Mouse (Mus musculus) forebrain, embryonic 12.5 days (tissue): ENCODE measurements at regions not wholly inside any gene's neighbourhood (a gene's known extent, or its start where the extent isn't known, plus 50 kb on each side); places are given as distances from the start of the nearest gene placed in this dataset.

Source experiments
- ATAC-seq: fragments of 200-750 bp; cut with Nextera tagmentation; 2 replicates; pipeline ENCODE4 v1.8.0; 2017; ENCODE audit warnings: moderate TSS enrichment; ENCODE audit not compliant: low FRiP score
- H3K27ac ChIP-seq: fragments of 300-500 bp; sonication (generic); 2 replicates; pipeline ENCODE4 v1.5.1; 2016; ENCODE audit warnings: mild to moderate bottlenecking
- H3K27me3 ChIP-seq: fragments of 300-500 bp; sonication (generic); 2 replicates; pipeline ENCODE4 v1.6.1; 2016; ENCODE audit warnings: mild to moderate bottlenecking
- H3K36me3 ChIP-seq: fragments of 300-500 bp; sonication (generic); replicated peaks from 2 replicates; pipeline ENCODE4 v1.6.1; 2016; ENCODE audit warnings: mild to moderate bottlenecking
- H3K4me1 ChIP-seq: fragments of 300-500 bp; sonication (generic); 2 replicates; pipeline ENCODE4 v1.6.1; 2016
- H3K4me2 ChIP-seq: fragments of 300-500 bp; sonication (generic); 2 replicates; pipeline ENCODE4 v1.6.1; 2016; ENCODE audit warnings: mild to moderate bottlenecking, moderate library complexity
- H3K4me3 ChIP-seq: fragments of 300-500 bp; sonication (generic); replicated peaks from 2 replicates; pipeline ENCODE4 v1.5.1; 2016; ENCODE audit warnings: mild to moderate bottlenecking
- H3K9ac ChIP-seq: fragments of 300-500 bp; sonication (generic); 2 replicates; pipeline ENCODE4 v1.6.1; 2016; ENCODE audit warnings: mild to moderate bottlenecking
- H3K9me3 ChIP-seq: fragments of 300-500 bp; sonication (generic); 2 replicates; pipeline ENCODE4 v1.6.1; 2016
- WGBS: fragments of 180-500 bp; shearing (Covaris S2); methylation state at CpG from one replicate; pipeline ENCODE4 v1.1.7; 2016; 5-methylcytosine and 5-hydroxymethylcytosine counted together

DNA sequence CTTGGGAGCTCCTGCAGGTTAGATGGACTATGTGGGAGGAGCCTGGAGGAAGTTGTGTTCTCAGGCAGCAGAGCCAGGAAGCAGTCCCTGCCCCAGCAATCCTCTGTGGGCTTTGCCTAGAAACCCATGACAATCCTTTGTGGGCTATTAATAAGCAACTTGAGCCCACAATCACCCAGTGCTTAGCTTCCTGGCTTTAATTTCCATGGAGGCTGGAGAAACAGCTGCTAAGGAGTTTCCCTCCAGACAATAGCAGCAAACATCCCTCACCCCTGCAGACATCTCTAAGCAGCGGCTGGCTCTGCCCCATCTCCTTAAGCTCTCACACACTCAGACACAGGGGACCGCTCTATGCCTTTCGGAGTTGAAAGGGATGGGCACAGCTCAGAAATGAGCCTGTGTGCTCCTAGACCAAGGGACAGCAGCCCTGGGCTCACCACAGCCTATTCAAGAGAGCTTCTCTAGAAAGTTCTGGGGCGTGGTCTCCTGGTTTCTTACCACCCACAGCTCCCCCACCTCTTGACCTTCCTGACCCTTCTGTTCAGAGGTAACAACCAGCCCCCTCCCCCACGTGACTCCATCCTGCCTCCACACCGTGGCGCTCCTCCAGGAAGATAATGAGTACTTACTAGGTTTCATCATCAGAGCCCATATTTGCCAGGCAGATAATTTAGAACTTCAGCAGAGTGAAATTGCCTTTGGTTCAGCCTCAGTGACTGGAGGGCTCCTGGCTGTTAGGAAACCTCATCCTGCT, 112.6 kb upstream of the Tle3 start:
- Histone ChIP-seq H3K27me3 (peaks cover 8% of the 10 kb centered on the region; the same call in 1 of the 2 replicates), H3K27ac (0 out of 2 replicates have a peak overlapping the region, but pooled peaks have one; percentile 3), H3K4me3 (no peak overlapping the region), H3K9ac (no peak overlapping the region), H3K4me2 (no peak overlapping the region), H3K36me3 (no peaks in the 10 kb centered on the region), H3K9me3 (no peaks in the 10 kb centered on the region), H3K4me1 (peaks cover 43% of the 10 kb centered on the region)
- ATAC-seq, result 0 out of 2 replicates have a peak, but pooled peaks have one; percentile 39
- WGBS, result 8% methylated on average over 7 of the region's 7 CpGs

DNA sequence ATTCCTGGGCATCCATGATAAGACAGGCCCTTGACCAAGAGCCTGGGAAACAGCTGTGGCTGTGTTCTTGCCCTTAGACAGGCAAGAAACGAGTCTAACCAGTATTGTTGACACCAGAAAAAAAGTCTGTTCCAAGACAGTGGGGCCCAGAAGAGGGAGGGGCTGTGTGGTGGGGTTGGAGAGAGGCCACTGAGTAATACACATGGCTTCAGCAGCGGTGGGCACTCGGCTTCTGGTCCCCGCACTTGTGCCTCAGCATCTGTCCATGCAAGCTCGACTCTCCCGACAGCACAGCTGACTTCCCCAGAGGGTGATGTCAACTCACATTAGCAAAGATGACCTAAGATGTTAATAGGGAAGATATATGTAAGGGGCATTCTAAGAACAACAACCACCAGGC, 110.9 kb upstream of the Tle3 start:
- Histone ChIP-seq H3K9me3 (0 out of 2 replicates have a peak, but pooled peaks cover 6% of the 10 kb centered on the region), H3K36me3 (no peaks in the 10 kb centered on the region), H3K27me3 (peaks cover 8% of the 10 kb centered on the region; the same call in 1 of the 2 replicates), H3K9ac (no peak overlapping the region), H3K4me3 (no peak overlapping the region), H3K27ac (no peak overlapping the region), H3K4me2 (no peak overlapping the region), H3K4me1 (peaks cover 43% of the 10 kb centered on the region)
- ATAC-seq, result no peak
- WGBS, result 64% methylated on average over 6 of the region's 6 CpGs

- Histone ChIP-seq H3K9ac (no peak overlapping the region), H3K4me2 (no peak overlapping the region), H3K36me3 (no peaks in the 10 kb centered on the region), H3K27ac (no peak overlapping the region), H3K27me3 (peaks cover 8% of the 10 kb centered on the region; the same call in 1 of the 2 replicates), H3K4me1 (peaks cover 43% of the 10 kb centered on the region), H3K9me3 (0 out of 2 replicates have a peak, but pooled peaks cover 6% of the 10 kb centered on the region), H3K4me3 (no peak overlapping the region)
- 63% methylated on average over 12 of the region's 12 CpGs for WGBS
- no peak for ATAC-seq
These were observed 110.3 kb upstream of the Tle3 start for GRCm38 (mm10) chr9:61261739-61262333.

DNA sequence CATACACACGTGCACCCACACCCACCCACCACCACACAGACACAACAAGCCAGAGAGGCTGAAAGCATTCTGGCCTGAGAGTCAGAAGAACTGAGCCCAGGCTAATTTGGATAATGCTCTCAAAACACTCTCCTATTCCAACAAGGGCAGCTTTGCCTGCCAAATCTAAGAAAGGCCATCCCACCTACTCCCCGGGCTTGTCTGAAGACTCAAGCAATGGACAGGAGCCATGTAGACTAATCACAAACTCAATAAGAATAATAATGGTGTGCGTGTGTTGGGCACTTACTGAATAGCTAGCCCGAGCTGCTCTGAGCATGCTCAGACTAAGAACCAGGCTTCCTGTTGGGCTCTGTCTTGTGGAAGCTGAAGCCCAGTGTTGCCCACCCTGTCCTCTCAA, 108.8 kb upstream of the Tle3 start:
- 79% methylated on average over 4 of the region's 4 CpGs for WGBS
- ATAC-seq, result no peak
- Histone ChIP-seq H3K27me3 (peaks cover 12% of the 10 kb centered on the region), H3K36me3 (no peaks in the 10 kb centered on the region), H3K4me1 (peaks cover 37% of the 10 kb centered on the region), H3K27ac (no peak overlapping the region), H3K9me3 (0 out of 2 replicates have a peak, but pooled peaks cover 6% of the 10 kb centered on the region), H3K4me2 (no peak overlapping the region), H3K4me3 (no peak overlapping the region), H3K9ac (no peak overlapping the region)

DNA sequence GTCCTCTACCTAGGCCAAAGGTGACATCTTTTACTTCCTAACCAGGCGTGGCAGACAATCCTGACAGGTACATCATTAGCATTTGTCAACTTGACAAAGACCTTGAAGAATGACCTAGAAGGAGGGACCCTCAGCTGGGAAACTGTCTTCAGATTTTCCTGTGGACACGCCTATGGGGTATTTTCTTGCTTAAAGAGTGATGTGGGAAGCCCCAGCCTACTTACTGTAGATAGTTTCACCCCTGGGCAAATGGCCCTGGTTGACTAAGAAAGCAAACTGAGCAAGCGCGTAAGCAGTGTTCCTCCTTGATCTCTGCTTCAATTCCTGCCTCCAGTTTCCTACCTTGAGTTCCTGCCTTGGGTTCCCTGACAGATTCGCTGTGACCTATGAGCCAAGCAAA, 106.7 kb upstream of the Tle3 start:
- 83% methylated on average over 5 of the region's 5 CpGs for WGBS
- Histone ChIP-seq H3K9me3 (0 out of 2 replicates have a peak, but pooled peaks cover 6% of the 10 kb centered on the region), H3K4me2 (no peak overlapping the region), H3K9ac (no peak overlapping the region), H3K4me3 (no peak overlapping the region), H3K27ac (no peak overlapping the region), H3K27me3 (peaks cover 7% of the 10 kb centered on the region; the same call in 1 of the 2 replicates), H3K36me3 (no peaks in the 10 kb centered on the region), H3K4me1 (peaks cover 21% of the 10 kb centered on the region)
- no peak for ATAC-seq

GRCm38 (mm10) chr9:61266992-61267391, 105.2 kb upstream of the Tle3 start:
- ATAC-seq, result no peak
- Histone ChIP-seq H3K36me3 (no peaks in the 10 kb centered on the region), H3K4me2 (no peak overlapping the region), H3K4me3 (no peak overlapping the region), H3K9ac (no peak overlapping the region), H3K27me3 (peaks cover 20% of the 10 kb centered on the region; the same call in 1 of the 2 replicates), H3K9me3 (0 out of 2 replicates have a peak, but pooled peaks cover 6% of the 10 kb centered on the region), H3K4me1 (peaks cover 7% of the 10 kb centered on the region), H3K27ac (no peak overlapping the region)
- WGBS, result 80% methylated on average over 6 of the region's 6 CpGs

- Histone ChIP-seq H3K4me1 (peaks cover 2% of the 10 kb centered on the region; the same call in 1 of the 2 replicates), H3K9ac (no peak overlapping the region), H3K36me3 (no peaks in the 10 kb centered on the region), H3K27me3 (peaks cover 21% of the 10 kb centered on the region; the same call in 1 of the 2 replicates), H3K9me3 (0 out of 2 replicates have a peak, but pooled peaks cover 6% of the 10 kb centered on the region), H3K27ac (no peak overlapping the region), H3K4me3 (no peak overlapping the region), H3K4me2 (no peak overlapping the region)
- ATAC-seq, result no peak
- WGBS, result 69% methylated on average over 4 of the region's 4 CpGs
These were observed 104.6 kb upstream of the Tle3 start for GRCm38 (mm10) chr9:61267541-61267940.

DNA sequence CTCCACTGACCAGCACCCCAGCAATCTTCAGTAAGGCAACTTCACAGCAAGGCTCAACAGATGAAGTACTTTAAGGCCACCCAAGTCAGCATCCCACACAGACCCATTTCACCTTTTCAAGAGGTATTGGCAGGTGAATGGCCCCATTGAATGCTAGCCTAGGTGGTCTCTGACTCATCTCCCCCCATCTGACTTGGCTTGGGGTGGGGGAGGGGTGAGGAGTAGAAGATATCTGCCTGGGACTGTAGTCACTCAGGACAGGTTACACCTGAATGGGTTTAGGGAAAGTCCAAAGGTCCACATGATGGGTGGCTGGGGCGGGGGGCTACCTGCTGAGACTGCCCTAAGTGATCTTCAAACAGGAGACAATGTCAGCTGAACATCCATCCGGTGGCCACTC, 104.0 kb upstream of the Tle3 start:
- Histone ChIP-seq H3K9me3 (0 out of 2 replicates have a peak, but pooled peaks cover 6% of the 10 kb centered on the region), H3K27me3 (peaks cover 22% of the 10 kb centered on the region; the same call in 1 of the 2 replicates), H3K36me3 (no peaks in the 10 kb centered on the region), H3K9ac (no peak overlapping the region), H3K4me2 (no peak overlapping the region), H3K4me3 (no peak overlapping the region), H3K27ac (no peak overlapping the region), H3K4me1 (no peaks in the 10 kb centered on the region; the same call in 1 of the 2 replicates)
- 91% methylated on average over 2 of the region's 2 CpGs for WGBS
- no peak for ATAC-seq

- Histone ChIP-seq H3K27ac (no peak overlapping the region), H3K27me3 (peaks cover 27% of the 10 kb centered on the region), H3K9ac (no peak overlapping the region), H3K4me1 (no peaks in the 10 kb centered on the region; the same call in 1 of the 2 replicates), H3K36me3 (no peaks in the 10 kb centered on the region), H3K4me3 (no peak overlapping the region), H3K4me2 (no peak overlapping the region), H3K9me3 (0 out of 2 replicates have a peak, but pooled peaks cover 6% of the 10 kb centered on the region)
- ATAC-seq, result no peak
- WGBS, result 85% methylated on average over 2 of the region's 2 CpGs
These were observed 103.5 kb upstream of the Tle3 start for GRCm38 (mm10) chr9:61268681-61269080.

- no peak for ATAC-seq
- WGBS, result 89% methylated on average over 5 of the region's 5 CpGs
- Histone ChIP-seq H3K36me3 (no peaks in the 10 kb centered on the region), H3K27me3 (peaks cover 31% of the 10 kb centered on the region), H3K4me2 (no peak overlapping the region), H3K9me3 (0 out of 2 replicates have a peak, but pooled peaks cover 6% of the 10 kb centered on the region), H3K4me3 (no peak overlapping the region), H3K4me1 (no peaks in the 10 kb centered on the region; the same call in 1 of the 2 replicates), H3K9ac (no peak overlapping the region), H3K27ac (no peak overlapping the region)
These were observed 102.9 kb upstream of the Tle3 start for GRCm38 (mm10) chr9:61269151-61269870.

GRCm38 (mm10) chr9:61271243-61271642, 100.9 kb upstream of the Tle3 start:
- peaks cover 39% of the 10 kb centered on the region for H3K27me3 ChIP-seq
- H3K27ac ChIP-seq, result no peak overlapping the region
- ATAC-seq, result no peak
- WGBS, result 89% methylated on average over 1 of the region's 1 CpGs
- no peaks in the 10 kb centered on the region for H3K9me3 ChIP-seq
- H3K4me3 ChIP-seq, result no peak overlapping the region
- H3K36me3 ChIP-seq, result no peaks in the 10 kb centered on the region
- H3K9ac ChIP-seq, result no peak overlapping the region
- H3K4me1 ChIP-seq, result no peaks in the 10 kb centered on the region; the same call in 1 of the 2 replicates
- H3K4me2 ChIP-seq, result no peak overlapping the region
